Mouse (Mus musculus): ENCODE data around the gene Cldn24.
"Not testable (repeated sequence)": the region's sequence is repeated elsewhere in the genome, so short reads cannot be mapped to it uniquely, and the experiment has no call there.

The Cldn24 gene

GRCm38 (mm10) chr8:47821843-47822242 lies at the start of gene Cldn24:
TSS of gene Cldn24 (plus strand) at chr8:47822143.
- no peak for DNase-seq (ENCODE audit: low spot score in 2 of 2)

DNA sequence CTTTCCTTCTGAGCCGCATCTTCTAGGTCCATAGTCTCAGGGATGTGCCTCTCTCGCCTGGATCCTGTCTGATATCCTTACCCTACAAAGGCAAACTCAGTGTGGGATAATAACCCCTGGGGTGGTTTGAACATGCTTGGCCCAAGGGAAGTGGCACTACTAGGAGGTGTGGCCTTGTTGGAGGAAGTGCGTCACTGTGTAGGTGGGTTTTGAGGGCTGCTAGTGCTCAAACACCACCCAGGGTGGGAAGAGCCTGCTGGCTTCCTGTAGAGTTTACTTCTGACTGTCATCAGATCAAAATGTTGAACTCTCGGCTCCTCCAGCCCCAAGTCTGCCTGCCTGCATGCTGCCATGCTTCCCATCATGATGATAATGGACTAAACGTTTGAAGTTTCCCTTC lies 49.0 kb upstream of the Cldn24 start:
- no peak for DNase-seq (ENCODE audit: low spot score in 2 of 2)

GRCm38 (mm10) chr8:47777415-47777814 lies 44.5 kb upstream of the Cldn24 start:
- no peak for DNase-seq (ENCODE audit: low spot score in 2 of 2)

GRCm38 (mm10) chr8:47779589-47779988 lies 42.4 kb upstream of the Cldn24 start:
- no peak for DNase-seq (ENCODE audit: low spot score in 2 of 2)

- DNase-seq (ENCODE audit: low spot score in 2 of 2), result no peak
Measured at GRCm38 (mm10) chr8:47781881-47782280, 40.1 kb upstream of the Cldn24 start.

DNA sequence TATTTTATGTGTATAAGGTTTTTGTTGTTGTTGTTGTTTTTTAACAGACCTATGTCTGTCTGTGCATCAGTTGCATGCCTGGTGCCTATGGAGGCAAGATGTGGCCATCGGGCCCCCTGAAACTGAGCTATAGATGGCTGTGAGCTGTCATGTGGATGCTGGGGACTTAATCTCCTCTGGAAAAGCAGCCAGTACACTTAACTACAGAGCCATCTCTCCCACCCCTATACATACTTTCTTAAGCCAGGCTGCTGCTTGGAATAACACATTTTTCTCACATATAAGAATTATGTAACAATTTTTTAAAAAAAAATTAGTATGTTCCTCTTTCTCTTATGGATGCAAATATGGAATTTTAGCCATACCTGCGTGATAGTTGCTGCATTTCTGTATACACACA lies 38.4 kb upstream of the Cldn24 start:
- no peak for DNase-seq (ENCODE audit: low spot score in 2 of 2)

DNA sequence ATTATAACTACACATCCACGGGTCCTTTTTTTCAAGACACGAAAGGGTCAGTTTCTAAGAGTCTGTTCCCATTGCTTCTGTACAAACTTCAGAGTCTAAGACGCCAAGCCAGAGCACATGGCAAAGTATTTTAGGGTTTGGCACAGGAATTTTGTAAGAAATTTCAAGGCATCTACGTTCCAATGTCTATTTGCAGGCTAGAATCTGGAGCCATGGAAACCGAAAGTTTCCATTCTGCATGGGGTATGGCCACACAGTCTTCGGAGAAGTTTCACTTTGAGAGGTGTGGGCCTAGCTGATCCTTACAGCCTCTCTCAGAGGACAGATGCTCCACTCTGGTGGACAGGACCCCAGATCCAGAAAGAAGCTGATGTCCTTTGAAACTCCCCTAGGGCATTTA lies 38.0 kb upstream of the Cldn24 start:
- DNase-seq (ENCODE audit: low spot score in 2 of 2), result no peak

DNA sequence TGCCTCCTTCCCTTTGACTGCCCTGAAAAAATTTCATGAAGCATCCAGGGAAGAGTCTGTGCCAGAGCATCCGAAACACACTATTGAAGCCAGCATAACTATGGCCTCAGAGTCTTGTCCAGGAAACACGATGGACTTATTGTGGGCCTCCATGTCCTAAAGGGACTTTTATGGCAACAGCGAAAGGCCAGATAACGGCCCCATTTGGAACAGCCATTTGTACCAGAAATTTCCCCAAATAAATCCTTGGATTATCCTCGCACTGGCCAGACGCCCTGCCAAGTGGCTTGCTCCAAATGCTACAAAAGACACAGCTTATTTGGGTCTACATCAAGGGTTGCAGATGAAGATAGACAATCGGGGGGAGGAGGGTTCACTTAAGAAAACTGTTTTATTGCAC lies 37.5 kb upstream of the Cldn24 start:
- peak in 1 of 2 experiments; percentile 9 for DNase-seq (ENCODE audit: low spot score in 2 of 2)

DNA sequence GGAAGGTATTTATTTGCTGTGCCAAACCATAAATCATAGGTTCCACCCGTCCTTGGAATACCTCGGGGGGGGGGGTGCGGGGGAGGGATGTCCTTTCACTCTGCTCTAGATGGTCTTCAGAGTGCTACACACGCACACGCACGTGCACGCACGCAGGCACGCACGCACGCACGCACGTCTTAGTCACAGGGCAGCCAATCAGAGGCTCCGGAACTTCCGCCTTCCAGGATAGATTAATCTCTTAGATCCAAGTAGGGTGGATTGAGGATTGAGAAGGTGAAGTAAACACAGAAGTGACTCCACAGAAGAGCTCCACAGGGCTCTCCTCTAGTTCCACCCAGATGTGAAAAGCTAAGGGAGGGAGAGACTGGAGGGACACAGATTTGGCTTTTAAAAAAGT lies 35.6 kb upstream of the Cldn24 start:
- DNase-seq (ENCODE audit: low spot score in 2 of 2), result no peak

DNA sequence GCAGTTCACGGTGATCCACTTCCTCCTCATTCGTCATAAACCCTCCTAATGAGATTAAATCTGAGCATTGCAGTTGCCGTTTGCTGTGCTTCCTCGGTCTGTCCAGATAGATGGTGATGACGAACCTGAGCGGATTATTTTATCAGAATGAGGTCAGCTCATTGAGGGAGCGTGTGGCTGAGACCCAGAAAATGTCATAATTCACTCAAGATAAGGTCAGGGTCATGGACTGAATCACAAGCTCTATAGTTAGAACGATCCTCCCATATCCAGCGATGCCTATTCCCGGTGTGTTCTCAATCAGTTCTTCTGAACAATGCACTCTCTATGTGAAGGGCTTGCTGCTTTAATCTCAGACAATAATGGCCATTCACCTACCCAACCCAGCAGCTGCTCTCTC lies 34.2 kb upstream of the Cldn24 start:
- peak in 1 of 2 experiments; percentile 5 for DNase-seq (ENCODE audit: low spot score in 2 of 2)

DNA sequence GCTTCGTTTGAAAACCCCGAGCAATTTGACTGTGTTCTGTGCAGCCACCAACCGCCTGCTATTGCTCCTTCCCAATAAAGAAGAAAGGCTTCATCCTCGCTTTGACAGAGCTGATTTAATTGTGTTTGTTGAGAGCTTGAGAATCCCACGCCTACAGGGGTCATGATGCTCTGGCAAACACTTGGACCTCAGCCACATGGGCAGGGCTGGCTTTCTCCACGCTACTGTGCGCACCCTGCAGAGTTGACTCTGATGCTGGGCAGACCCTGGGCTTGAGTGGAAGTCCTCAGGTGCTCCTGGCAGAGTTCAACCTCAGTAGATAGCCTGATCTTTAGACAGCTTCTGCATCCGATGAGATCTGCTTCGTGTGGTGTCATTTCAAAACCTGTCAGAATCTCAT lies 30.0 kb upstream of the Cldn24 start:
- DNase-seq (ENCODE audit: low spot score in 2 of 2), result no peak

- DNase-seq (ENCODE audit: low spot score in 2 of 2), result no peak
Measured at GRCm38 (mm10) chr8:47799438-47799837, 22.5 kb upstream of the Cldn24 start.

GRCm38 (mm10) chr8:47802349-47802748 lies 19.6 kb upstream of the Cldn24 start:
- DNase-seq (ENCODE audit: low spot score in 2 of 2), result no peak

DNA sequence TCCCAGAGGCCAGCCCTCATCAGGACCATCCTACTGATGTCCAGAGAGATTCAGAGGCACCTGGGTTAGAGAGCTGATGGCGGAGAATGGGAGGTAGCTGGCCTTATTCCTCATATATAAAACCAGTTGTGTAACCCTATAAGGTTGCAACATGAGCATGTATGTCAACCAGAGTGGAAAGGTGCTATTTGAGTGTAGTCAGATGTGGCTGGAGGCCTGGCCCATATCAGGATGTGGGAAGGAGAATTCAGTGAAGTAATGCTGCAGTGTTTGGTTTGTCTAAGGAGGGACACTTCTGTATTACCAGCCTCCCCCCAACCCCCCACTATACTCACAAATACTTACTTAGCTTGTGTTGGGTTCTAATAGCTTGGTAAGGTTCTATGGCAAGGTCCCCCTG lies 17.7 kb upstream of the Cldn24 start:
- DNase-seq (ENCODE audit: low spot score in 2 of 2), result no peak

GRCm38 (mm10) chr8:47809970-47810665 lies 11.8 kb upstream of the Cldn24 start:
- DNase-seq (ENCODE audit: low spot score in 2 of 2), result no peak

DNA sequence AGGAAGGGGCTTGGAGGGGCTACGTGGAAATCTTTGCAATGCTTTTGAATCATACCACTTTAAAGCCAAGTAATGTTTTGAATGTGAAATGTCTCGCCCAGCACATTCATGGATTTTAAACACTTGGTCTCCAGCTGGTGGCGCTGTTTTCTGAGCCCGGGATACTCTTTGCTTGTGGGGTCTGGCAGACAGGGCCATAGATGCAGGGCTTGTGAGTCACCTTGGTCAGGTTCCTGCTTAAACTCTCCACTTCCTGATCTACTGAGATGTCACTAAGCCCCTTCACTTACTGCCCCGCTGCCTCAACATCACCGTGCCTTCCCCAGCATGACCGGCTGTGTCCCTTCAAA lies 11.3 kb upstream of the Cldn24 start:
- no peak for DNase-seq (ENCODE audit: low spot score in 2 of 2)

DNA sequence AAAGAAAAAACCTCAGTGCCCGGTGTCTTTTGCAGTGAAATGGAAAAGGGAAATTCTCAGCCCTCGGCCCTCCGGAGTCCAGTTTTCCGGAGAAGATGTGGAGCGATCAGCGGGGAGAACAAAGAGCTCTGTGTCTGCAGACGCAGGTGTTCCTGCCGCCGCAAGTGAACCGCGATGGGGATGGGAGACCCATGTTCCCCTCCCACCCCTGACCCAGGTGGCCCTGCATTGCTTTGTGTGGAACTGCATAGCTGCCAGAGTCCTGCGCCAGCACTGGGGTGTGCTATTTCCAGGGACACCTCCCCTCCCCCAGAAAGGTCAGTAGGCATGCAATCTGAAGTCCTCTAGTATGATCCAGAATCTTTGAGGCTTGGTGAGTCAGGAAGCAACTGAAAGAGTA lies 10.7 kb upstream of the Cldn24 start:
- DNase-seq (ENCODE audit: low spot score in 2 of 2), result no peak

GRCm38 (mm10) chr8:47819034-47819433 lies 2.9 kb upstream of the Cldn24 start:
- no peak for DNase-seq (ENCODE audit: low spot score in 2 of 2)

GRCm38 (mm10) chr8:47820914-47821772 lies 800 bp upstream of the Cldn24 start:
- DNase-seq (ENCODE audit: low spot score in 2 of 2), result no peak

DNA sequence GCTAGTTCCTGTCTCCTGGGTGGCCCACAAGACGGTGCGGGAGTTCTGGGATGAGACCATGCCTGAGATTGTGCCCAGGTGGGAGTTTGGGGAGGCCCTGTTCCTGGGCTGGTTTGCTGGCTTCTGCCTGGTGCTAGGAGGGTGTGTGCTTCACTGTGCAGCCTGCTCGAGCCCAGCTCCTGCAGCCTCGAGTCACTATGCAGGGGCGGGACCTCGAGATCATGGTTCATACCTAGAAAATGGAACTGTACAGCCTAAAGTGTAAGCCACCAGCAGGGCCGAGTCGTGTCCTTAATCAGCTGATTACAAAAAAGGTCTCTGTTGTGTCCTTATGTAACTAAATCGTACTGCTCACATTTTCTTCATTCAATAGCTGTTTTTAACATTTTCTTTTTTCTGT lies 598 bp downstream of the Cldn24 start:
- DNase-seq (ENCODE audit: low spot score in 2 of 2), result not testable (repeated sequence)

DNA sequence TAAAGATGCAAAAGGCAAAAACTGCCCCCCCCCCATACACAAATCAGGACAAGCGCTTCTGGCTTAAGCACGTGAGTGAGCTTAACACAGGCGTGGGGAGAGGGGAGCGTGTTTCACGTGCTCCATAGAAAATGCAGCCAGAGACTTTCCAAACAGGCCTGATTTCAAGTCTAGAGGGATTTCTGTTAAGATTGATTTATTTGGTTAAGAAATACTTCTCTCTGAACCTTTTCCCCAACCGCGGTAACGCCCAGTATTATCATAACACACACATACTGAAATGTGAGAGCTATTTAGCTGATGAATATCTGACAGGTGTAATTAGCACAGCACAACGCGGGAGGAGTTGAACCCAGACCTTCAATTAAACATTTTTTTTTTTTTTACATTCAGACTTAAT lies 1.8 kb downstream of the Cldn24 start:
- DNase-seq (ENCODE audit: low spot score in 2 of 2), result no peak

GRCm38 (mm10) chr8:47824182-47824581 lies 2.2 kb downstream of the Cldn24 start, which contains the start of gene Cldn22:
TSS of gene Cldn22 (plus strand) at chr8:47824482.
- no peak for DNase-seq (ENCODE audit: low spot score in 2 of 2)

- DNase-seq (ENCODE audit: low spot score in 2 of 2), result no peak
Measured at GRCm38 (mm10) chr8:47825596-47825995, 3.7 kb downstream of the Cldn24 start.

Data from urinary bladder, adult 18-20 months (tissue).